ENCODE assay signal across 9 mouse cellular contexts in the genomic region with DNA sequence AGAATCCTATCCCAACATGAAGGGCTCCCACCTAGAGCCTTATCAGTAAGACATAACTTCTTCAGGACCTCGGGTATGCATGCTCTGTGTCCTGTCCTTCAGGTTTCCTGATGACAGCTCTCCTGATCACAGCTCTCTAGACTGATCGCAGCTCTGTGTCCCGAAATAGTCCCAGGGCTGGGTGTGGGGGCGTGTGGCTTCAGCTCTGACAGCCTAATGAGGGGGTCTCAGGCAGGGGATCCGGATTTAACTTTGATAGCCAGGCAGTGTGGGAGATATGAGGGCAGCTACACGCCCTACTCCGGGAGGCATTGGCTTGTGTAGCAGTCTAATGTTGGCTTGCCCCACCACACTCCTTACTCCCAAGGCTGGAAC. TPM values are rescaled to one million over a fixed set of nuclear protein-coding genes. Genes with fewer than 3 reads are reported as not detected.
A peak's percentile ranks its signal among the peaks of the same experiment; 100 is the strongest.
DNase-seq lines count a peak whose midpoint lies in the region; ATAC-seq and TF ChIP-seq lines count a peak whose summit lies in the region.
"Had no signal": no experiment of that assay in that cellular context is flagged by ENCODE, and none has a peak within 500 bp of the region (broad histone marks: within the 10 kb centered on the region; RNA-seq: fewer than 3 reads in every experiment).

No protein-coding gene starts in this region.

- DNase-seq in CD4-positive, CD25-positive, alpha-beta regulatory T cell, adult 2 months (ENCODE audit: low read depth, low spot score), result peak; percentile 11
- no peak for DNase-seq in spleen, adult 2 months (ENCODE audit: low read depth in 1 of 2, low spot score in 2 of 2)
- no peak for DNase-seq in spleen, postnatal 36 days (ENCODE audit: low spot score in 2 of 2)
- DNase-seq in liver, embryonic 14.5 days (ENCODE audit: low read depth in 3 of 3, low spot score in 3 of 3), result no peak
- DNase-seq in embryo, embryonic 10 days (ENCODE audit: low spot score), result no peak
- DNase-seq: cerebellum, postnatal 36 days had no signal

- TF ChIP-seq POLR2A in spleen, adult 2 months (IDR thresholded peaks at IDR 0.05; ENCODE audit: low read depth, low read length), result no peak

- H3K9me3 ChIP-seq in liver, embryonic 14.5 days (ENCODE audit: control insufficient read depth, low read length), result no peaks in the 10 kb centered on the region
- no peaks in the 10 kb centered on the region for H3K9me3 ChIP-seq in stomach, embryonic 16.5 days (replicated peaks; ENCODE audit: control insufficient read depth, low read length)

- TF ChIP-seq CTCF in spleen, adult 2 months (IDR thresholded peaks at IDR 0.05; ENCODE audit: extremely low read depth, insufficient read depth, insufficient read length, insufficient replicate concordance), result no peak
- no peak for TF ChIP-seq CTCF in liver, embryonic 14.5 days (IDR thresholded peaks at IDR 0.05; ENCODE audit: low read depth)

- 36% methylated on average over 7 of the region's 7 CpGs for WGBS in spleen, adult 2 months
- 5% methylated on average over 7 of the region's 7 CpGs for WGBS in liver, embryonic 14.5 days (ENCODE audit: insufficient replicate concordance)
- WGBS in stomach, embryonic 16.5 days, result 20% methylated on average over 7 of the region's 7 CpGs

- ATAC-seq in CD4-positive, CD25-positive, alpha-beta regulatory T cell, adult 4 months, result no peak
- no peak for ATAC-seq in liver, embryonic 14.5 days (ENCODE audit: insufficient read depth)
- no peak for ATAC-seq in stomach, embryonic 16.5 days (ENCODE audit: insufficient read depth, low FRiP score)
- no peak for ATAC-seq in cerebellum, adult (ENCODE audit: insufficient number of reproducible peaks, low FRiP score, low TSS enrichment)

- no peak for TF ChIP-seq EP300 in liver, embryonic 14.5 days (IDR thresholded peaks at IDR 0.05; ENCODE audit: low read depth)

- no peak overlapping the region for H3K9ac ChIP-seq in liver, embryonic 14.5 days (replicated peaks)
- H3K9ac ChIP-seq in stomach, embryonic 16.5 days (ENCODE audit: low read length), result peak overlapping the region; percentile 73

- H3K4me2 ChIP-seq in liver, embryonic 14.5 days (ENCODE audit: low read depth), result peak overlapping the region; percentile 87
- H3K4me2 ChIP-seq in stomach, embryonic 16.5 days (ENCODE audit: low read depth, low read length), result peak overlapping the region; percentile 87

- H3K27ac ChIP-seq in spleen, adult 2 months (ENCODE audit: insufficient read depth, low read length), result peak overlapping the region; percentile 33; the same call in 1 of the 2 replicates
- H3K27ac ChIP-seq in liver, embryonic 14.5 days, result no peak overlapping the region
- H3K27ac ChIP-seq in stomach, embryonic 16.5 days (ENCODE audit: low read length), result 0 out of 2 replicates have a peak overlapping the region, but pooled peaks have one; percentile 38

- peak overlapping the region; percentile 55; the same call in 1 of the 2 replicates for H3K4me3 ChIP-seq in spleen, adult 2 months (ENCODE audit: extremely low read depth, insufficient read depth, insufficient read length)
- peak overlapping the region; percentile 58 to 81; a peak in 3 of 4 replicates for H3K4me3 ChIP-seq in liver, embryonic 14.5 days (ENCODE audit: insufficient read depth in 1 of 2, low read depth in 2 of 2, low read length in 2 of 2)
- peak overlapping the region; percentile 61 for H3K4me3 ChIP-seq in stomach, embryonic 16.5 days (replicated peaks; ENCODE audit: low read length)

- H3K4me1 ChIP-seq in spleen, adult 2 months (ENCODE audit: control insufficient read depth, insufficient read depth, insufficient read length), result peaks cover 4% of the 10 kb centered on the region
- H3K4me1 ChIP-seq in liver, embryonic 14.5 days (replicated peaks; ENCODE audit: control insufficient read depth in 2 of 2, insufficient read depth in 2 of 2, low read length in 1 of 2), result peaks cover 0 to 12% of the 10 kb centered on the region in 2 experiments; a peak in 3 of 4 replicates
- peaks cover 6% of the 10 kb centered on the region; the same call in 1 of the 2 replicates for H3K4me1 ChIP-seq in stomach, embryonic 16.5 days (ENCODE audit: control insufficient read depth, insufficient read depth, low read length)

- H3K27me3 ChIP-seq in spleen, adult 2 months (ENCODE audit: control insufficient read depth, insufficient read depth, low read length), result peaks cover 7% of the 10 kb centered on the region
- H3K27me3 ChIP-seq in liver, embryonic 14.5 days (ENCODE audit: control insufficient read depth, insufficient read depth, low read length), result peaks cover 3% of the 10 kb centered on the region; the same call in 1 of the 2 replicates
- no peaks in the 10 kb centered on the region for H3K27me3 ChIP-seq in stomach, embryonic 16.5 days (ENCODE audit: control insufficient read depth, insufficient read depth, low read length)

- H3K36me3 ChIP-seq in spleen, adult 2 months (ENCODE audit: control insufficient read depth, insufficient read depth, low read length), result no peaks in the 10 kb centered on the region
- no peaks in the 10 kb centered on the region for H3K36me3 ChIP-seq in liver, embryonic 14.5 days (replicated peaks; ENCODE audit: control insufficient read depth, insufficient read depth, low read depth)
- H3K36me3 ChIP-seq in stomach, embryonic 16.5 days (ENCODE audit: control insufficient read depth, insufficient read depth, low read length), result no peaks in the 10 kb centered on the region

RNA-seq across cellular contexts. Expression of a gene that starts 0.8 kb away (rescaled TPM):
- polyA plus RNA-seq in CD4-positive, CD25-positive, alpha-beta regulatory T cell, adult 4 months (2017; shearing (Covaris generic)), result 1 to 10 TPM; 6.3 to 8.9 TPM
- 56.8 and 74.6 TPM in 2 replicates for polyA plus RNA-seq in spleen, adult 2 months (2012; rRNA removed)
- polyA plus RNA-seq in liver, embryonic 14.5 days (2012; rRNA removed), result 7.1 and 7.6 TPM in 2 replicates
- polyA plus RNA-seq in liver, embryonic 14.5 days (2014; fragmentation: Nextera tagmentation; extraction: Ambion mirVana), result 7.3 and 7.7 TPM in 2 replicates
- 24.8 and 29.0 TPM in 2 replicates for polyA plus RNA-seq in stomach, embryonic 16.5 days (2015; fragmentation: Nextera tagmentation; extraction: Ambion mirVana)

RNA-seq across cellular contexts. Expression of a gene that starts 13.2 kb away (rescaled TPM):
- polyA plus RNA-seq in CD4-positive, CD25-positive, alpha-beta regulatory T cell, adult 4 months (2017; shearing (Covaris generic)), result 1,000 to 10,000 TPM; 1,453 to 2,471 TPM
- polyA plus RNA-seq in spleen, adult 2 months (2012; rRNA removed), result 746 and 860 TPM in 2 replicates
- polyA plus RNA-seq in liver, embryonic 14.5 days (2012; rRNA removed), result 593 and 901 TPM in 2 replicates
- polyA plus RNA-seq in liver, embryonic 14.5 days (2014; fragmentation: Nextera tagmentation; extraction: Ambion mirVana), result 693 and 702 TPM in 2 replicates
- polyA plus RNA-seq in stomach, embryonic 16.5 days (2015; fragmentation: Nextera tagmentation; extraction: Ambion mirVana), result 740 and 935 TPM in 2 replicates

RNA-seq across cellular contexts. Expression of a gene that starts 13.2 kb away (rescaled TPM):
- polyA plus RNA-seq in CD4-positive, CD25-positive, alpha-beta regulatory T cell, adult 4 months (2017; shearing (Covaris generic)), result 100 to 1,000 TPM; 377 to 404 TPM
- 158 and 201 TPM in 2 replicates for polyA plus RNA-seq in spleen, adult 2 months (2012; rRNA removed)
- polyA plus RNA-seq in liver, embryonic 14.5 days (2012; rRNA removed), result 146 and 149 TPM in 2 replicates
- polyA plus RNA-seq in liver, embryonic 14.5 days (2014; fragmentation: Nextera tagmentation; extraction: Ambion mirVana), result 271 and 282 TPM in 2 replicates
- polyA plus RNA-seq in stomach, embryonic 16.5 days (2015; fragmentation: Nextera tagmentation; extraction: Ambion mirVana), result 442 and 446 TPM in 2 replicates

RNA-seq across cellular contexts. Expression of a gene that starts 29.5 kb away (rescaled TPM):
- 1 to 10 TPM; 4.4 to 6.1 TPM for polyA plus RNA-seq in CD4-positive, CD25-positive, alpha-beta regulatory T cell, adult 4 months (2017; shearing (Covaris generic))
- polyA plus RNA-seq in spleen, adult 2 months (2012; rRNA removed), result 15.6 and 21.5 TPM in 2 replicates
- polyA plus RNA-seq in liver, embryonic 14.5 days (2012; rRNA removed), result 6.1 and 6.3 TPM in 2 replicates
- polyA plus RNA-seq in liver, embryonic 14.5 days (2014; fragmentation: Nextera tagmentation; extraction: Ambion mirVana), result 12.8 and 15.2 TPM in 2 replicates
- 25.8 and 30.7 TPM in 2 replicates for polyA plus RNA-seq in stomach, embryonic 16.5 days (2015; fragmentation: Nextera tagmentation; extraction: Ambion mirVana)

RNA-seq across cellular contexts. Expression of a gene that starts 31.8 kb away (rescaled TPM):
- 10 to 100 TPM; 11.0 to 11.9 TPM for polyA plus RNA-seq in CD4-positive, CD25-positive, alpha-beta regulatory T cell, adult 4 months (2017; shearing (Covaris generic))
- polyA plus RNA-seq in spleen, adult 2 months (2012; rRNA removed), result 11.6 and 19.2 TPM in 2 replicates
- polyA plus RNA-seq in liver, embryonic 14.5 days (2012; rRNA removed), result 5.2 and 6.7 TPM in 2 replicates
- 16.1 and 16.9 TPM in 2 replicates for polyA plus RNA-seq in liver, embryonic 14.5 days (2014; fragmentation: Nextera tagmentation; extraction: Ambion mirVana)
- 52.0 and 54.0 TPM in 2 replicates for polyA plus RNA-seq in stomach, embryonic 16.5 days (2015; fragmentation: Nextera tagmentation; extraction: Ambion mirVana)
